Mouse (Mus musculus): Measurements from ENCODE around the gene Rusc1. TPM values are rescaled to one million over a fixed set of nuclear protein-coding genes. Genes with fewer than 3 reads are reported as not detected.

Rusc1 gene
- polyA plus RNA-seq, 1 experiment from 2014 or later, result 103 TPM

DNA sequence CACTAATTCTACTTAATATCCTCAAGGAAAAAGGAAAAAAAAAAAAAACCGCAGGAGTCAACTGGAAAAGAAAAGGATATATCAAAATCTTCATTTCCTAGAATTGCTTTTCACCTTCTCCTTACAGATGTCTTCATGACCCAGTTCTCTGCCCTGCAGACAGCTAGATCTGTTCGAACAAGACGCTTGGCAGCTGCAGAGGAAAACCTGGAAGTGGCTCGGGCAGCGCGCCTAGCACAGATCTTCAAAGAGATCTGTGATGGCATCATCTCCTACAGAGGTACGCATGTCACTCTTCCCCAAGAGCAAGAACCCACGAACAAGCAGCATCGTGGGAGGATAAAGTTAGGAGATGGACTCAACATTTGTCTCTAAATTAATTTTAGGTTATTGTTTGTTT is 34.8 kb downstream of the Rusc1 start:
- H3K4me3 ChIP-seq (ENCODE audit: low read depth, low read length), result no peak overlapping the region
- no peak for ATAC-seq

DNA sequence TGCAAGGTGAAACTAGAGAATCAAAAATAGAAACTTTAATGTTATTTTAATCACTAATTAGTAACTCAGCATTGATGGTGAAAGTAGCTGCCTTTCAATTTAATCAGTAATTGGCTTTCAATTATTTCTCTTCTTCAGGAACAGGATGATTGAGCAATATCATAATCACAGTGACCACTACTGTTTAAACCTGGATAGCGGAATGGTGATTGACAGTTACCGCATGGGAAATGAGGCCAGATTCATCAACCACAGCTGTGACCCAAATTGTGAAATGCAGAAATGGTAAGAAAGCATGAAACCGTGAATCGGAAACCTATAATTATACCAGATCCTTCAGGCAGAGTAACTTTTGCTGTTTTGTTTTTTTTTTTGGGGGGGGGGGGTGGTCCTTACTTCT is 49.8 kb downstream of the Rusc1 start:
- no peak overlapping the region for H3K4me3 ChIP-seq (ENCODE audit: low read depth, low read length)
- no peak overlapping the region for H3K9ac ChIP-seq (ENCODE audit: low read depth, low read length)
- WGBS, result 90% methylated on average over 4 of the region's 4 CpGs
- H3K27me3 ChIP-seq (ENCODE audit: control insufficient read depth, insufficient read depth, low read depth, low read length), result no peaks in the 10 kb centered on the region
- no peaks in the 10 kb centered on the region for H3K4me1 ChIP-seq (ENCODE audit: control insufficient read depth, insufficient read depth, low read length)
- H3K4me2 ChIP-seq (ENCODE audit: low read length), result no peak overlapping the region
- H3K9me3 ChIP-seq (replicated peaks; ENCODE audit: control insufficient read depth, low read length, poor library complexity, severe bottlenecking), result no peaks in the 10 kb centered on the region
- peaks cover 17% of the 10 kb centered on the region for H3K36me3 ChIP-seq (ENCODE audit: control insufficient read depth, insufficient read depth, low read length)
- ATAC-seq, result no peak
- no peak overlapping the region for H3K27ac ChIP-seq (ENCODE audit: low read length)

More for the DNA sequence above, 34.8 kb downstream of the Rusc1 start:
- 92% methylated on average over 9 of the region's 9 CpGs for WGBS
- H3K36me3 ChIP-seq (ENCODE audit: control insufficient read depth, insufficient read depth, low read length), result peaks cover 36% of the 10 kb centered on the region
- no peaks in the 10 kb centered on the region for H3K4me1 ChIP-seq (ENCODE audit: control insufficient read depth, insufficient read depth, low read length)
- no peaks in the 10 kb centered on the region for H3K9me3 ChIP-seq (replicated peaks; ENCODE audit: control insufficient read depth, low read length, poor library complexity, severe bottlenecking)
- no peaks in the 10 kb centered on the region for H3K27me3 ChIP-seq (ENCODE audit: control insufficient read depth, insufficient read depth, low read depth, low read length)
- no peak overlapping the region for H3K9ac ChIP-seq (ENCODE audit: low read depth, low read length)
- H3K4me2 ChIP-seq (ENCODE audit: low read length), result no peak overlapping the region
- no peak overlapping the region for H3K27ac ChIP-seq (ENCODE audit: low read length)

Other genes with a start within 250 kb of the Rusc1 start
- gene Msto1, start 179.3 kb downstream of the Rusc1 start, polyA plus RNA-seq (2015; fragmentation: Nextera tagmentation; extraction: Ambion mirVana), result 46.9 and 51.2 TPM in 2 replicates
- 19.0 and 21.9 TPM in 2 replicates for gene Ash1l, start 142.7 kb downstream of the Rusc1 start, polyA plus RNA-seq (2015; fragmentation: Nextera tagmentation; extraction: Ambion mirVana)
- gene Dap3, start 142.1 kb downstream of the Rusc1 start, polyA plus RNA-seq (2015; fragmentation: Nextera tagmentation; extraction: Ambion mirVana), result 120 and 123 TPM in 2 replicates
- 0.14 TPM in 1 of 2 replicates, not detected in the other for gene Gm43738, start 7.8 kb upstream of the Rusc1 start, polyA plus RNA-seq (2015; fragmentation: Nextera tagmentation; extraction: Ambion mirVana)
- 512 and 577 TPM in 2 replicates for gene Fdps, start 8.6 kb upstream of the Rusc1 start, polyA plus RNA-seq (2015; fragmentation: Nextera tagmentation; extraction: Ambion mirVana)
- gene Pklr, start 42.8 kb upstream of the Rusc1 start, polyA plus RNA-seq (2015; fragmentation: Nextera tagmentation; extraction: Ambion mirVana), result 0.30 TPM in 1 of 2 replicates, not detected in the other
- gene Hcn3, start 66.9 kb upstream of the Rusc1 start, polyA plus RNA-seq (2015; fragmentation: Nextera tagmentation; extraction: Ambion mirVana), result 59.1 and 65.9 TPM in 2 replicates
- gene Clk2, start 71.5 kb upstream of the Rusc1 start, polyA plus RNA-seq (2015; fragmentation: Nextera tagmentation; extraction: Ambion mirVana), result 15.9 and 19.7 TPM in 2 replicates
- 145 and 152 TPM in 2 replicates for gene Scamp3, start 84.2 kb upstream of the Rusc1 start, polyA plus RNA-seq (2015; fragmentation: Nextera tagmentation; extraction: Ambion mirVana)
- gene Fam189b, start 89.8 kb upstream of the Rusc1 start, polyA plus RNA-seq (2015; fragmentation: Nextera tagmentation; extraction: Ambion mirVana), result 31.8 and 33.6 TPM in 2 replicates
- 46.4 and 49.0 TPM in 2 replicates for gene Gba, start 109.6 kb upstream of the Rusc1 start, polyA plus RNA-seq (2015; fragmentation: Nextera tagmentation; extraction: Ambion mirVana)
- gene Thbs3, start 121.9 kb upstream of the Rusc1 start, polyA plus RNA-seq (2015; fragmentation: Nextera tagmentation; extraction: Ambion mirVana), result 52.2 and 53.6 TPM in 2 replicates
- 145 and 150 TPM in 2 replicates for gene Mtx1, start 133.8 kb upstream of the Rusc1 start, polyA plus RNA-seq (2015; fragmentation: Nextera tagmentation; extraction: Ambion mirVana)
- 0.57 and 1.5 TPM in 2 replicates for gene Muc1, start 135.7 kb upstream of the Rusc1 start, polyA plus RNA-seq (2015; fragmentation: Nextera tagmentation; extraction: Ambion mirVana)
- 195 TPM in 2 replicates for gene Krtcap2, start 152.7 kb upstream of the Rusc1 start, polyA plus RNA-seq (2015; fragmentation: Nextera tagmentation; extraction: Ambion mirVana)
- 90.3 and 91.2 TPM in 2 replicates for gene Trim46, start 153.0 kb upstream of the Rusc1 start, polyA plus RNA-seq (2015; fragmentation: Nextera tagmentation; extraction: Ambion mirVana)
- gene Dpm3, start 166.0 kb upstream of the Rusc1 start, polyA plus RNA-seq (2015; fragmentation: Nextera tagmentation; extraction: Ambion mirVana), result 60.4 and 64.5 TPM in 2 replicates
- 40.2 and 41.3 TPM in 2 replicates for gene Slc50a1, start 177.3 kb upstream of the Rusc1 start, polyA plus RNA-seq (2015; fragmentation: Nextera tagmentation; extraction: Ambion mirVana)
- gene Efna1, start 187.8 kb upstream of the Rusc1 start, polyA plus RNA-seq (2015; fragmentation: Nextera tagmentation; extraction: Ambion mirVana), result 6.8 and 7.4 TPM in 2 replicates
- gene Efna3, start 229.7 kb upstream of the Rusc1 start, polyA plus RNA-seq (2015; fragmentation: Nextera tagmentation; extraction: Ambion mirVana), result 40.5 and 59.0 TPM in 2 replicates
- gene Efna4, start 244.7 kb upstream of the Rusc1 start, polyA plus RNA-seq (2015; fragmentation: Nextera tagmentation; extraction: Ambion mirVana), result 3.7 and 4.2 TPM in 2 replicates